Mouse (Mus musculus) spleen, embryonic (tissue): ENCODE data around the gene Hs3st5.

Experiments
- CTCF ChIA-PET: fragments of 350-600 bp; sonication (Branson Sonifier 250); formaldehyde crosslinking; loops from one replicate; lab custom pipeline; 2022; lab: Charles Lee

Gene Hs3st5

GRCm38 (mm10) chr10:36800925-36801482 lies 294.4 kb downstream of the Hs3st5 start:
- CTCF ChIA-PET, result no interaction called here

- CTCF ChIA-PET, result no interaction called here
Measured at GRCm38 (mm10) chr10:36803705-36804104, 297.1 kb downstream of the Hs3st5 start.

- CTCF ChIA-PET, result no interaction called here
Measured at GRCm38 (mm10) chr10:36805265-36805664, 298.7 kb downstream of the Hs3st5 start.

- CTCF ChIA-PET, result no interaction called here
Measured at GRCm38 (mm10) chr10:36805788-36806187, 299.2 kb downstream of the Hs3st5 start.

GRCm38 (mm10) chr10:36807007-36807406 lies 300.4 kb downstream of the Hs3st5 start:
- CTCF ChIA-PET, result no interaction called here

- CTCF ChIA-PET, result no interaction called here
Measured at GRCm38 (mm10) chr10:36818867-36819266, 312.3 kb downstream of the Hs3st5 start.

GRCm38 (mm10) chr10:36829079-36829478 lies 322.5 kb downstream of the Hs3st5 start:
- CTCF ChIA-PET, result no interaction called here

- CTCF ChIA-PET, result no interaction called here
Measured at GRCm38 (mm10) chr10:36832204-36832603, 325.6 kb downstream of the Hs3st5 start.

- CTCF ChIA-PET, result no interaction called here
Measured at GRCm38 (mm10) chr10:36834224-36834623, 327.6 kb downstream of the Hs3st5 start.

- CTCF ChIA-PET, result no interaction called here
Measured at GRCm38 (mm10) chr10:36835836-36836516, 329.4 kb downstream of the Hs3st5 start.

- CTCF ChIA-PET, result no interaction called here
Measured at GRCm38 (mm10) chr10:36850231-36850630, 343.6 kb downstream of the Hs3st5 start.

GRCm38 (mm10) chr10:36862127-36862895 lies 355.7 kb downstream of the Hs3st5 start:
- CTCF ChIA-PET, result no interaction called here
